Comparison of ENCODE assay signal across 8 mouse cellular contexts in genomic region chr8:83331899-83332697, GRCm38 (mm10). TPM values are rescaled to one million over a fixed set of nuclear protein-coding genes. Genes with fewer than 3 reads are reported as not detected.
DNase-seq lines count a peak whose midpoint lies in the region; ATAC-seq and TF ChIP-seq lines count a peak whose summit lies in the region.

TSS of gene Elmod2 (minus strand) at chr8:83332486.

- no peak for TF ChIP-seq CTCF in MEL (IDR thresholded peaks at IDR 0.05 in 2 of 3, conservative IDR thresholded peaks at IDR 0.05 in 1 of 3; ENCODE audit: control insufficient read depth in 1 of 3, insufficient read depth in 1 of 3, low read depth in 2 of 3, low read length in 3 of 3, poor library complexity in 1 of 3, severe bottlenecking in 1 of 3)
- no peak for TF ChIP-seq CTCF in cerebellum, adult 2 months (IDR thresholded peaks at IDR 0.05; ENCODE audit: borderline replicate concordance, insufficient read depth, low read depth, low read length)
- TF ChIP-seq CTCF in forebrain, postnatal 0 days (IDR thresholded peaks at IDR 0.05; ENCODE audit: low read depth) = no peak

- DNase-seq in MEL (ENCODE audit: low read depth, low spot score) = peak; percentile 96
- DNase-seq in cerebellum, adult 2 months = peak; percentile 96 to 97
- peak; percentile 98 for DNase-seq in forebrain, postnatal 0 days
- DNase-seq in heart, postnatal 4 days = peak; percentile 98
- DNase-seq in layer of hippocampus, adult 8-10 months (ENCODE audit: low spot score in 2 of 2) = peak; percentile 91 to 97
- peak; percentile 95 for DNase-seq in ovary, adult 18-20 months (ENCODE audit: low spot score)
- peak; percentile 97 for DNase-seq in thymus, postnatal 0 days (ENCODE audit: low spot score)

- WGBS in cerebellum, adult 2 months = under 1% methylated on average over 85 of the region's 85 CpGs
- WGBS in forebrain, postnatal 0 days = 2% methylated on average over 80 of the region's 85 CpGs
- WGBS in lung, embryonic 15.5 days = under 1% methylated on average over 85 of the region's 85 CpGs

- H3K4me2 ChIP-seq in forebrain, postnatal 0 days (ENCODE audit: low read depth) = peak within 1 kb of the TSS; percentile 85
- peak within 1 kb of the TSS; percentile 93 for H3K4me2 ChIP-seq in lung, embryonic 15.5 days

- H3K27me3 ChIP-seq in MEL (ENCODE audit: control insufficient read depth in 1 of 2, insufficient read depth in 2 of 2, low read length in 2 of 2) = peaks cover 1 to 2% of the 10 kb centered on the region in 2 experiments; a peak in 1 of 4 replicates
- no peaks in the 10 kb centered on the region for H3K27me3 ChIP-seq in cerebellum, adult 2 months (ENCODE audit: control insufficient read depth, insufficient read depth, low read length)
- no peaks in the 10 kb centered on the region for H3K27me3 ChIP-seq in forebrain, postnatal 0 days (ENCODE audit: insufficient read depth, low read length)
- 0 out of 2 replicates have a peak, but pooled peaks cover 6% of the 10 kb centered on the region for H3K27me3 ChIP-seq in lung, embryonic 15.5 days

- H3K36me3 ChIP-seq in MEL (ENCODE audit: control insufficient read depth in 1 of 2, insufficient read depth in 2 of 2, low read length in 2 of 2) = peaks cover 1 to 4% of the 10 kb centered on the region in 2 experiments; a peak in 2 of 4 replicates
- H3K36me3 ChIP-seq in forebrain, postnatal 0 days (ENCODE audit: insufficient read depth) = peaks cover 14% of the 10 kb centered on the region; the same call in 1 of the 2 replicates
- H3K36me3 ChIP-seq in lung, embryonic 15.5 days = no peaks in the 10 kb centered on the region; the same call in 1 of the 2 replicates

- TF ChIP-seq POLR2A in MEL (IDR thresholded peaks at IDR 0.05; ENCODE audit: control insufficient read depth in 1 of 2, insufficient read depth in 1 of 2, low read depth in 1 of 2, low read length in 2 of 2, poor library complexity in 1 of 2) = peak; percentile 74 to 80
- peak; percentile 76; the same call in 1 of the 2 replicates for TF ChIP-seq POLR2A in cerebellum, adult 2 months (IDR thresholded peaks at IDR 0.05; ENCODE audit: borderline replicate concordance, insufficient read depth, low read length)

- H3K27ac ChIP-seq in MEL (ENCODE audit: control insufficient read depth, low read depth, low read length) = peak within 1 kb of the TSS; percentile 64
- H3K27ac ChIP-seq in cerebellum, adult 2 months (ENCODE audit: insufficient read depth, low read length) = peak within 1 kb of the TSS; percentile 52
- peak within 1 kb of the TSS; percentile 90 for H3K27ac ChIP-seq in forebrain, postnatal 0 days (ENCODE audit: low read depth, low read length)
- H3K27ac ChIP-seq in lung, embryonic 15.5 days = peak within 1 kb of the TSS; percentile 37; the same call in 1 of the 2 replicates

- H3K4me3 ChIP-seq in MEL (ENCODE audit: control insufficient read depth in 1 of 2, insufficient read depth in 1 of 2, low read depth in 2 of 2, low read length in 2 of 2) = peak within 1 kb of the TSS; percentile 81 to 88
- H3K4me3 ChIP-seq in cerebellum, adult 2 months (replicated peaks; ENCODE audit: insufficient read depth, low read depth, low read length) = peak within 1 kb of the TSS; percentile 80
- H3K4me3 ChIP-seq in forebrain, postnatal 0 days (ENCODE audit: low read depth, low read length) = peak within 1 kb of the TSS; percentile 83
- peak within 1 kb of the TSS; percentile 93 for H3K4me3 ChIP-seq in lung, embryonic 15.5 days

- H3K9ac ChIP-seq in MEL (ENCODE audit: control insufficient read depth, low read depth, low read length, poor library complexity, severe bottlenecking) = peak within 1 kb of the TSS; percentile 85
- peak within 1 kb of the TSS; percentile 80 for H3K9ac ChIP-seq in forebrain, postnatal 0 days
- H3K9ac ChIP-seq in lung, embryonic 15.5 days = peak within 1 kb of the TSS; percentile 76

- peak; percentile 98 for ATAC-seq in forebrain, postnatal 0 days
- ATAC-seq in lung, embryonic 15.5 days (ENCODE audit: borderline replicate concordance, extremely low read depth, low FRiP score, low TSS enrichment) = peak; percentile 98

- H3K4me1 ChIP-seq in MEL (ENCODE audit: control insufficient read depth in 1 of 2, insufficient read depth in 2 of 2, low read length in 2 of 2) = 0 out of 4 replicates have a peak, but pooled peaks cover 0 to 2% of the 10 kb centered on the region in 2 experiments
- H3K4me1 ChIP-seq in cerebellum, adult 2 months (ENCODE audit: control insufficient read depth, insufficient read depth, low read length) = no peaks in the 10 kb centered on the region
- no peaks in the 10 kb centered on the region for H3K4me1 ChIP-seq in forebrain, postnatal 0 days (ENCODE audit: insufficient read depth)
- peaks cover 3% of the 10 kb centered on the region; the same call in 1 of the 2 replicates for H3K4me1 ChIP-seq in lung, embryonic 15.5 days

- no peak for TF ChIP-seq RAD21 in MEL (IDR thresholded peaks at IDR 0.05; ENCODE audit: low read depth, low read length)

- no peak for TF ChIP-seq EP300 in MEL (IDR thresholded peaks at IDR 0.05; ENCODE audit: low read depth in 1 of 2, low read length in 2 of 2)

- no peaks in the 10 kb centered on the region for H3K9me3 ChIP-seq in MEL (replicated peaks; ENCODE audit: insufficient read depth, low read length)
- H3K9me3 ChIP-seq in forebrain, postnatal 0 days (ENCODE audit: low read length) = no peaks in the 10 kb centered on the region
- H3K9me3 ChIP-seq in lung, embryonic 15.5 days = no peaks in the 10 kb centered on the region

- peaks cover 5% of the 10 kb centered on the region for H3K79me2 ChIP-seq in MEL (ENCODE audit: control insufficient read depth, insufficient read depth, low read length, poor library complexity)

TF ChIP-seq in MEL, 35 proteins besides CTCF, POLR2A, EP300 and RAD21:
- TF ChIP-seq ZC3H11A (IDR thresholded peaks at IDR 0.05; ENCODE audit: low read depth, low read length) (no peak), BHLHE40 (IDR thresholded peaks at IDR 0.05; ENCODE audit: borderline replicate concordance, low read depth, low read length) (no peak), POLR2AphosphoS2 (IDR thresholded peaks at IDR 0.05; ENCODE audit: low read length) (no peak), NRF1 (IDR thresholded peaks at IDR 0.05; ENCODE audit: insufficient read depth, low read depth, low read length, poor library complexity, severe bottlenecking) (peak; percentile 52; the same call in 1 of the 2 replicates), GABPA (IDR thresholded peaks at IDR 0.05; ENCODE audit: low read depth, low read length) (no peak), HCFC1 (IDR thresholded peaks at IDR 0.05; ENCODE audit: low read depth, low read length) (peak; percentile 83), NELFE (IDR thresholded peaks at IDR 0.05; ENCODE audit: low read depth, low read length) (peak; percentile 69), MYB (IDR thresholded peaks at IDR 0.05; ENCODE audit: low read depth, low read length) (no peak), GATA1 (IDR thresholded peaks at IDR 0.05; ENCODE audit: low read depth, low read length) (no peak), MAZ (IDR thresholded peaks at IDR 0.05; ENCODE audit: low read depth, low read length) (no peak), MXI1 (IDR thresholded peaks at IDR 0.05; ENCODE audit: low read depth, low read length) (peak; percentile 87), ELF1 (IDR thresholded peaks at IDR 0.05; ENCODE audit: low read depth, low read length) (peak; percentile 98), TBP (IDR thresholded peaks at IDR 0.05; ENCODE audit: low read depth, low read length) (0 out of 2 replicates have a peak, but pooled peaks have one; percentile 36), SIN3A (IDR thresholded peaks at IDR 0.05; ENCODE audit: low read length) (peak; percentile 94), JUND (IDR thresholded peaks at IDR 0.05; ENCODE audit: low read depth, low read length) (no peak), USF1 (IDR thresholded peaks at IDR 0.05; ENCODE audit: low read depth, low read length) (no peak), MYC (IDR thresholded peaks at IDR 0.05; ENCODE audit: low read depth, low read length) (no peak), MAX (IDR thresholded peaks at IDR 0.05; ENCODE audit: low read length) (no peak), UBTF (IDR thresholded peaks at IDR 0.05; ENCODE audit: borderline replicate concordance, insufficient read depth, low read depth, low read length) (no peak), KAT2A (conservative IDR thresholded peaks at IDR 0.05; ENCODE audit: low read depth, low read length) (no peak), TAL1 (IDR thresholded peaks at IDR 0.05; ENCODE audit: low read length) (no peak)
TF ChIP-seq in MEL: peak in this region for 7.

RNA-seq across cellular contexts. Expression of gene Elmod2, which starts in this region (rescaled TPM):
- total RNA-seq in MEL (2012; rRNA removed) = 3.5 and 4.8 TPM in 2 replicates
- polyA plus RNA-seq in MEL (2012; ENCODE audit: insufficient read depth in 1 of 2, insufficient read length in 2 of 2, low read depth in 1 of 2, low replicate concordance in 2 of 2, missing spikeins in 1 of 2) = 100 to 1,000 TPM in 1 of 2 experiments, 1 to 10 TPM in 1; 4.8 to 138 TPM
- polyA plus RNA-seq in cerebellum, adult 2 months (2012; rRNA removed) = 11.9 and 12.8 TPM in 2 replicates
- total RNA-seq in forebrain, postnatal 0 days (2014; rRNA removed) = 20.0 and 25.6 TPM in 2 replicates
- polyA plus RNA-seq in forebrain, postnatal 0 days (2015; fragmentation: Nextera tagmentation; extraction: Ambion mirVana) = 6.7 and 10.0 TPM in 2 replicates
- 1 to 10 TPM; 8.3 to 9.5 TPM for total RNA-seq in heart, postnatal 4 days (2021)
- total RNA-seq in layer of hippocampus, adult 8-10 months (2022) = 10 to 100 TPM; 12.7 to 18.0 (median 14.0) TPM
- 14.5 and 15.3 TPM in 2 replicates for polyA plus RNA-seq in lung, embryonic 15.5 days (2015; fragmentation: Nextera tagmentation; extraction: Ambion mirVana)
- 10.8 and 11.9 TPM in 2 replicates for polyA plus RNA-seq in thymus, postnatal 0 days (2015; fragmentation: Nextera tagmentation; extraction: Ambion mirVana)

Comparison
In these comparisons a context has a peak if more than half of its experiments do, and no peak if none do; other contexts are left out.
1. Peak in every context shown above with its lines: DNase-seq, ATAC-seq, H3K4me3 ChIP-seq and H3K27ac ChIP-seq.
2. H3K27ac ChIP-seq: peak in every context shown above with its lines; median percentile 90 in forebrain, postnatal 0 days; 64 in MEL; 52 in cerebellum, adult 2 months; 37 in lung, embryonic 15.5 days.